Mouse (Mus musculus): ENCODE data around the gene Tnfsf10. TPM values are rescaled to one million over a fixed set of nuclear protein-coding genes. Genes with fewer than 3 reads are reported as not detected.

Tnfsf10 gene
- polyA plus RNA-seq, 1 experiment from 2014 or later: 0.19 TPM

- H3K9ac ChIP-seq: no peak overlapping the region
- H3K27ac ChIP-seq: no peak overlapping the region
- no peak overlapping the region for H3K4me2 ChIP-seq
- no peaks in the 10 kb centered on the region for H3K9me3 ChIP-seq
- H3K27me3 ChIP-seq (replicated peaks): no peaks in the 10 kb centered on the region
- H3K4me3 ChIP-seq: no peak overlapping the region
- no peak for ATAC-seq (replicated peaks)
- WGBS: 63% methylated on average over 6 of the region's 6 CpGs
- no peaks in the 10 kb centered on the region for H3K4me1 ChIP-seq
- H3K36me3 ChIP-seq (replicated peaks): no peaks in the 10 kb centered on the region
Observed at GRCm38 (mm10) chr3:27345526-27345925, 28.7 kb downstream of the Tnfsf10 start.

- Histone ChIP-seq H3K4me1 (no peaks in the 10 kb centered on the region), H3K4me3 (no peak overlapping the region), H3K9me3 (no peaks in the 10 kb centered on the region), H3K4me2 (no peak overlapping the region), H3K27ac (no peak overlapping the region), H3K27me3 (replicated peaks) (no peaks in the 10 kb centered on the region), H3K9ac (no peak overlapping the region), H3K36me3 (replicated peaks) (no peaks in the 10 kb centered on the region)
- whole genome bisulfite sequencing: 70% methylated on average over 5 of the region's 5 CpGs
- no peak for ATAC-seq (replicated peaks)
Observed at GRCm38 (mm10) chr3:27348462-27348861, 31.6 kb downstream of the Tnfsf10 start.

GRCm38 (mm10) chr3:27351105-27351504 is 34.3 kb downstream of the Tnfsf10 start:
- Histone ChIP-seq H3K4me3 (no peak overlapping the region), H3K4me2 (no peak overlapping the region), H3K4me1 (no peaks in the 10 kb centered on the region), H3K9me3 (no peaks in the 10 kb centered on the region), H3K27me3 (replicated peaks) (no peaks in the 10 kb centered on the region), H3K9ac (no peak overlapping the region), H3K27ac (no peak overlapping the region), H3K36me3 (replicated peaks) (no peaks in the 10 kb centered on the region)
- 48% methylated on average over 9 of the region's 9 CpGs for WGBS
- 0 out of 2 replicates have a peak, but pooled peaks have one; percentile 42 for ATAC-seq (replicated peaks)

GRCm38 (mm10) chr3:27359100-27359720 is 42.4 kb downstream of the Tnfsf10 start:
- Histone ChIP-seq H3K4me1 (no peaks in the 10 kb centered on the region), H3K27ac (no peak overlapping the region), H3K27me3 (replicated peaks) (no peaks in the 10 kb centered on the region), H3K4me3 (no peak overlapping the region), H3K9ac (no peak overlapping the region), H3K9me3 (no peaks in the 10 kb centered on the region), H3K36me3 (replicated peaks) (no peaks in the 10 kb centered on the region), H3K4me2 (no peak overlapping the region)
- no peak for ATAC-seq (replicated peaks)
- WGBS: 90% methylated on average over 2 of the region's 2 CpGs

DNA sequence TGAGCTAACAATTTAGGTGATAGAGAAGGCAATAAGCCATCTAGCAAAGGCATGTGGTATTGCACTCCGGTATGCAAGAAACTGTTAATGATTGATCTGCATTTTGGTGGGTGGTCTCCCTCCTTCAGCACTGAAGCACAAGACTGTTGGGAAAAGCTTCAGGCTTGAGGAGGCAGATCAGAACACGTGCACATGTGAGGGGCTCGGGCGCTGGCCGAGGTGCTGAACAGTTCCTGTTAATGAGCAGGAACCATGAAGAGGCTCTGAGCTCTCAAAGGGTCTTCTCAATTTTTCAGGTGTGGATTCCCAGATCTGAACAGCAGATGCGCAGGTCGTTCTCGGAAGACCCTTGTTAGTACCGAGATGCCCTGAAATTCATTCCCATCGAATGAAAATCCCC is 53.3 kb downstream of the Tnfsf10 start:
- Histone ChIP-seq H3K9me3 (no peaks in the 10 kb centered on the region), H3K4me3 (no peak overlapping the region), H3K9ac (no peak overlapping the region), H3K4me1 (peaks cover 23% of the 10 kb centered on the region), H3K27ac (no peak overlapping the region), H3K4me2 (peak overlapping the region; percentile 99; the same call in 1 of the 2 replicates), H3K36me3 (replicated peaks) (no peaks in the 10 kb centered on the region), H3K27me3 (replicated peaks) (peaks cover 35% of the 10 kb centered on the region)
- WGBS: 6% methylated on average over 10 of the region's 10 CpGs
- ATAC-seq (replicated peaks): no peak

GRCm38 (mm10) chr3:27370582-27371275 is 53.9 kb downstream of the Tnfsf10 start:
- H3K36me3 ChIP-seq (replicated peaks): no peaks in the 10 kb centered on the region
- WGBS: 2% methylated on average over 20 of the region's 20 CpGs
- H3K9ac ChIP-seq: peak overlapping the region; percentile 31; the same call in 1 of the 2 replicates
- ATAC-seq (replicated peaks): no peak; the same call in 1 of the 2 replicates
- H3K4me1 ChIP-seq: peaks cover 23% of the 10 kb centered on the region
- H3K4me3 ChIP-seq: peak overlapping the region; percentile 48
- H3K4me2 ChIP-seq: peak overlapping the region; percentile 99
- H3K27ac ChIP-seq: no peak overlapping the region
- H3K9me3 ChIP-seq: no peaks in the 10 kb centered on the region
- H3K27me3 ChIP-seq (replicated peaks): peaks cover 35% of the 10 kb centered on the region

- ATAC-seq (replicated peaks): peak; percentile 79
- Histone ChIP-seq H3K4me3 (peak within 1 kb of the TSS; percentile 48), H3K4me1 (peaks cover 23% of the 10 kb centered on the region), H3K9me3 (no peaks in the 10 kb centered on the region), H3K9ac (peak within 1 kb of the TSS; percentile 31), H3K27me3 (replicated peaks) (peaks cover 35% of the 10 kb centered on the region), H3K4me2 (peak within 1 kb of the TSS; percentile 99), H3K36me3 (replicated peaks) (no peaks in the 10 kb centered on the region), H3K27ac (no peak within 1 kb of the TSS)
- 2% methylated on average over 19 of the region's 19 CpGs for WGBS
Observed at GRCm38 (mm10) chr3:27371276-27371621, 54.4 kb downstream of the Tnfsf10 start, which contains the start of gene Ghsr. Gene Ghsr (plus strand): TSS chr3:27371351.

DNA sequence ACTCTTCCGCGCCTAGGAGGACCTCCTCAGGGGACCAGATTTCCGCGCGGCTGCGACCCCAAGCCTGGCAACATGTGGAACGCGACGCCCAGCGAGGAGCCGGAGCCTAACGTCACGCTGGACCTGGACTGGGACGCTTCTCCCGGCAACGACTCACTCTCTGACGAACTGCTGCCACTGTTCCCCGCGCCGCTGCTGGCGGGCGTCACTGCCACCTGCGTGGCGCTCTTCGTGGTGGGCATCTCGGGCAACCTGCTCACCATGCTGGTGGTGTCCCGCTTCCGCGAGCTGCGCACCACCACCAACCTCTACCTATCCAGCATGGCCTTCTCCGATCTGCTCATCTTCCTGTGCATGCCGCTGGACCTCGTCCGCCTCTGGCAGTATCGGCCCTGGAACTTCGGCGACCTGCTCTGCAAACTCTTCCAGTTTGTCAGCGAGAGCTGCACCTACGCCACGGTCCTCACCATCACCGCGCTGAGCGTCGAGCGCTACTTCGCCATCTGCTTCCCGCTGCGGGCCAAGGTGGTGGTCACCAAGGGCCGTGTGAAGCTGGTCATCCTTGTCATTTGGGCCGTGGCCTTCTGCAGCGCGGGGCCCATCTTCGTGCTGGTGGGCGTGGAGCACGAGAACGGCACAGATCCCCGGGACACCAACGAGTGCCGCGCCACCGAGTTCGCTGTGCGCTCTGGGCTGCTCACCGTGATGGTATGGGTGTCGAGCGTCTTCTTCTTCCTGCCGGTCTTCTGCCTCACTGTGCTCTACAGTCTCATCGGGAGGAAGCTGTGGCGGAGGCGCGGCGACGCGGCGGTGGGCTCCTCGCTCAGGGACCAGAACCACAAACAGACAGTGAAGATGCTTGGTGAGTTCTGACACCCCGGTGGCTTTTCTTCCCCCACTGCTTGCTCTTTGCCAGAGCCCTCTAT is 55.2 kb downstream of the Tnfsf10 start:
- Histone ChIP-seq H3K4me3 (peak overlapping the region; percentile 48), H3K36me3 (replicated peaks) (no peaks in the 10 kb centered on the region), H3K4me2 (peak overlapping the region; percentile 99), H3K27ac (no peak overlapping the region), H3K9me3 (no peaks in the 10 kb centered on the region), H3K27me3 (replicated peaks) (peaks cover 35% of the 10 kb centered on the region), H3K4me1 (peaks cover 23% of the 10 kb centered on the region), H3K9ac (peak overlapping the region; percentile 31; the same call in 1 of the 2 replicates)
- peak; percentile 80 for ATAC-seq (replicated peaks)
- under 1% methylated on average over 77 of the region's 77 CpGs for WGBS

- peaks cover 23% of the 10 kb centered on the region for H3K4me1 ChIP-seq
- H3K27me3 ChIP-seq (replicated peaks): peaks cover 35% of the 10 kb centered on the region
- no peaks in the 10 kb centered on the region for H3K9me3 ChIP-seq
- no peak for ATAC-seq (replicated peaks)
- WGBS: 64% methylated on average over 9 of the region's 9 CpGs
- no peak overlapping the region for H3K27ac ChIP-seq
- H3K4me2 ChIP-seq: no peak overlapping the region
- no peak overlapping the region for H3K9ac ChIP-seq
- no peaks in the 10 kb centered on the region for H3K36me3 ChIP-seq (replicated peaks)
- no peak overlapping the region for H3K4me3 ChIP-seq
Observed at GRCm38 (mm10) chr3:27374396-27374795, 57.6 kb downstream of the Tnfsf10 start.

GRCm38 (mm10) chr3:27377935-27378334 is 61.1 kb downstream of the Tnfsf10 start:
- H3K27ac ChIP-seq: no peak overlapping the region
- ATAC-seq (replicated peaks): no peak
- peaks cover 10% of the 10 kb centered on the region; the same call in 1 of the 2 replicates for H3K27me3 ChIP-seq (replicated peaks)
- H3K36me3 ChIP-seq (replicated peaks): no peaks in the 10 kb centered on the region
- H3K4me2 ChIP-seq: no peak overlapping the region
- H3K4me3 ChIP-seq: no peak overlapping the region
- H3K4me1 ChIP-seq: no peaks in the 10 kb centered on the region
- no peaks in the 10 kb centered on the region for H3K9me3 ChIP-seq
- H3K9ac ChIP-seq: no peak overlapping the region
- 78% methylated on average over 4 of the region's 4 CpGs for WGBS

DNA sequence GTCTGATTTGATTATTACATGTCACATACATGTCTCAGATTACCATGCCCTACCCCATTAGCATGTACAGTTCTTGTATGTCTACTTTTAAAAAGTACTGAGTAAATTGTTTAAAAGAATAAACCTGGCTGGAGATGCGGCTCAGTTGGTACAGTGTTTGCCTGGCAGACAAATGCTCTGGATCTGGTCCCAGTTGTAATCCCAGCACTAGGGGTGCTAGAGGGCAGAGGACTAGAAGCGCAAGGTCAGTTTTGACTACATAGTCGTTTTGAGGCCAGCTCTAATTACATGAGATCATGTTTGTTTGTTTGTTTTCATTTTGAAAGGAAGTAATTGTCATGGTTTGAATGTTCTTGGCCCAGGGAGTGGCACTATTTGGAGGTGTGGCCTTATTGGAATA is 68.0 kb downstream of the Tnfsf10 start:
- Histone ChIP-seq H3K9ac (no peak overlapping the region), H3K4me3 (no peak overlapping the region), H3K27ac (no peak overlapping the region), H3K9me3 (no peaks in the 10 kb centered on the region), H3K4me1 (no peaks in the 10 kb centered on the region), H3K27me3 (replicated peaks) (no peaks in the 10 kb centered on the region), H3K4me2 (no peak overlapping the region), H3K36me3 (replicated peaks) (no peaks in the 10 kb centered on the region)
- WGBS: 76% methylated on average over 3 of the region's 3 CpGs
- ATAC-seq (replicated peaks): no peak

DNA sequence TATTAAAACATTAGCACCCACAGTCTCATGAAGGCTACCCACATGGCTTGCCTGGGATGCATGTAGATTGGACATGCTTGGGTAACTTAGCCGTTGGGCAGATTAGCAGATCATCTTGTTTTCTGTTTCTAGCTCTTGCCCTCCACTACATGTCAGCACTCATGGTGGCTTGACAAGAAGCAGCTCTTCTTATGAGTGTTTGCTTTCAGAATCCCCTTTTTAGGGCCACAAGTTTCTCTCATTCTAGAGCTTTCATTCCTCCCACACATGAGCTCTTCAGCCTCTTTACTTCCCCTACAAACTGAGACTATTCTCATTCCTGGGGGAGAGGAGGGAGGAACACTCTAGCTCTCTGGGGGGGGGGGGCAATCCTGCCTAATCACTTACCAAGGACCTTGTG is 73.1 kb downstream of the Tnfsf10 start:
- no peak overlapping the region for H3K27ac ChIP-seq

More for the DNA sequence above, 73.1 kb downstream of the Tnfsf10 start:
- Histone ChIP-seq H3K4me2 (no peak overlapping the region), H3K9me3 (no peaks in the 10 kb centered on the region), H3K4me3 (no peak overlapping the region), H3K27me3 (replicated peaks) (no peaks in the 10 kb centered on the region), H3K36me3 (replicated peaks) (no peaks in the 10 kb centered on the region), H3K4me1 (no peaks in the 10 kb centered on the region), H3K9ac (no peak overlapping the region)
- no peak for ATAC-seq (replicated peaks)
- WGBS: 63% methylated on average over 1 of the region's 1 CpGs

Data from midbrain, embryonic 15.5 days (tissue).